Mouse (Mus musculus): ENCODE data around the gene Kcnk16.

- TF ChIP-seq CTCF (IDR thresholded peaks at IDR 0.05; ENCODE audit: low read depth, low read length) (no peak), POLR2A (IDR thresholded peaks at IDR 0.05; ENCODE audit: borderline replicate concordance, low read depth, low read length) (no peak)
Observed at GRCm38 (mm10) chr14:20242454-20242853, 26.5 kb downstream of the Kcnk16 start.
